Mouse (Mus musculus): ENCODE results near the gene Rbm47. TPM values are rescaled to one million over a fixed set of nuclear protein-coding genes. Genes with fewer than 3 reads are reported as not detected.

The Rbm47 gene
- polyA plus RNA-seq (2016; fragmentation: Nextera tagmentation; extraction: Ambion mirVana): 1.1 TPM in 2 replicates

DNA sequence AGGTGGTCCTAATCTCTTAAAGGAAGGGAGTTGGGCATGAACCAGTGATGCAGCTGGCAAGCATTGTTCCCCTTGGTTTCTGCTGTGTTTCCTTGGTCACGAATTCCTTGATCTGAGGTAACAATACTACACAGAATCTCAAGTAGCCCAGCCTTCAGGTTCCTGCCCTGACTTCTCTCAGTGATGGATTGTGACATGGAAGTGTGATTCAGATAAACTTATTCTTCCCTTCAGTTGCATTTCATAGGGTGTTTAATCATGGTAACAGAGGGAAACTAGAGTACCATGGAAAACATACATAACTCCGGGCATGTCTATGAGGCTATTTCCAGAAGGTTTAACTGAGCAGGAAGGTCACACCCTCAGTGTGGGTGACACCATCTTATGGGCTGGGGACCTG lies at the start of gene Rbm47:
TSS of gene Rbm47 (minus strand) at position 101 of the 400 bp plus-strand sequence.
- Histone ChIP-seq H3K36me3 (no peaks in the 10 kb centered on the region), H3K27ac (no peak within 1 kb of the TSS), H3K27me3 (ENCODE audit: low read depth, poor library complexity, severe bottlenecking) (no peaks in the 10 kb centered on the region), H3K4me1 (no peaks in the 10 kb centered on the region; the same call in 1 of the 2 replicates), H3K4me3 (no peak within 1 kb of the TSS), H3K9me3 (replicated peaks) (no peaks in the 10 kb centered on the region)
- no peak for DNase-seq (ENCODE audit: low spot score)
- 90% methylated on average over 2 of the region's 2 CpGs for WGBS

DNA sequence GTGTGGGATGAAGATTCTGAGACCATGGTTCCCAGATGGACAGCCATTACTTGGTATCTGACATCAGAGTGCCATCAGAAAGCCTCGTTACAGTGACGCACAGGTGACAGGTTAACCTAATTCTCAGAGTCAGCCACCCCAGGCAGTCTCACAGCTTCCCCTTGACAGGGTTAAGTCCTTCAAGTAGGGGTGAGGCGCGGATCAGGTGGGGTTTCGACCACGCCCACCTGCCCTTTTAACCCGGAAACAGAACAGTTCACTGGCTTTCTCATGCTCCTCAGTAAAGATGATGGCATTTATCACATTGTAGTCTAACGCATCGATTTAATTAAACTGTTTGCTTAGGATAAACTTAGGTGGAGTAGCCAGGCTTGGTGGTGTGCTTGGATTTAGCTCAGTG lies 47.7 kb upstream of the Rbm47 start:
- H3K4me1 ChIP-seq: peaks cover 14% of the 10 kb centered on the region
- no peaks in the 10 kb centered on the region for H3K9me3 ChIP-seq (replicated peaks)
- H3K27me3 ChIP-seq (ENCODE audit: low read depth, poor library complexity, severe bottlenecking): no peaks in the 10 kb centered on the region
- whole genome bisulfite sequencing: 82% methylated on average over 9 of the region's 9 CpGs
- no peak for DNase-seq (ENCODE audit: low spot score)
- H3K4me3 ChIP-seq: no peak overlapping the region
- H3K36me3 ChIP-seq: no peaks in the 10 kb centered on the region
- no peak overlapping the region for H3K27ac ChIP-seq

DNA sequence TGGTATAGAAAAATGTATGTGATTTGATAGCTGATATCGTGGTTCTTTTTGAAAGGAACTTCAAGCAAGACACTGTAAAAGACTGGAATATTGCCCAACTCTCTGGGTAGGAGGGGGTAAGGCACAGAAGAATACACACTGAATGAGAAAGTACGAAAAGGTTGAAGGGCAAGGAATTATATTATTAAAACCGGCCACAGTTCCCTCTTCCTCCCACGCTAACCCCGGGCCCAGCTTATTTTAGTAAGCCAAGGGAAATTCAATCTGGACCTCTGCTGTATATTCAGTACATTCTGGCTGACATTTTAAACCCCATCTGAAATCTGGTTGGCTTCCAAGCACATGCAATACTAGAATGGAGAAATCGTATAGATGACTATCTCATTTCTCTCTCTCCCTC lies 46.8 kb upstream of the Rbm47 start:
- Histone ChIP-seq H3K27me3 (ENCODE audit: low read depth, poor library complexity, severe bottlenecking) (no peaks in the 10 kb centered on the region), H3K9me3 (replicated peaks) (no peaks in the 10 kb centered on the region), H3K27ac (no peak overlapping the region), H3K4me1 (peaks cover 14% of the 10 kb centered on the region), H3K36me3 (no peaks in the 10 kb centered on the region), H3K4me3 (no peak overlapping the region)
- DNase-seq (ENCODE audit: low spot score): no peak
- 84% methylated on average over 6 of the region's 6 CpGs for WGBS

DNA sequence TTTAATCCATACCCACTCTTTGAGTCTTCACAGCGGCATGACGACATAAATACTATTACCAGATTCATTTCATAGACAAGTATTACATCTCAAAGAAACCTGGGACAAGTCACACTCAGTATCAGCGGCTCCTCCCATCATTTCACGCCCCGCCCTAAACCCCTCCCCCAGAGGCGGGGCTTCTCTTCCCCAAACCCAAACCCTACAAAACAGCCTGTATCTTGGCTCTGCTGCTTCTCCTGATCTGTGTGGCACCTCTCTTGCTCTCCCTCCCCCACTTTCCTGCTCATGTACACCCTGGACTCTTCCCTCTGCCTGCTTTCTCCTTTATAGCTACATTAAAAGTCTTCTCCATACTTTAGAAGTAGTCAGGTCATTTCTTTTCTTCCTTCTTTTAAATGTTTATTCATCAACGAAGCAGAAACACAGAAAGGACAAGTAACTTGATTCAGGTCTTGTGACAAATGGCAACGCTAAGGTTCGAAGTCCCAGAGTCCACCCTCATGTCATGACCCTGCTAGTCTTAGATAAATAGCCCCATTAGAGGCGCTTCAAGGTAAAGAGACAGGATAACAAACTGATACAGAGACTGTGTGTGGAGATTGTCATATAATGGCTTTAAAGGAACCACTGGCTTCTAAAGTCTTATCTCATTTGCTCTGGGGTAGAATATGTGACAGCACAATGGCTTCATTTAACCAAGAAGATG lies 42.8 kb upstream of the Rbm47 start:
- no peak overlapping the region for H3K27ac ChIP-seq
- no peaks in the 10 kb centered on the region for H3K9me3 ChIP-seq (replicated peaks)
- H3K36me3 ChIP-seq: no peaks in the 10 kb centered on the region
- DNase-seq (ENCODE audit: low spot score): no peak
- no peaks in the 10 kb centered on the region for H3K27me3 ChIP-seq (ENCODE audit: low read depth, poor library complexity, severe bottlenecking)
- no peak overlapping the region for H3K4me3 ChIP-seq
- WGBS: 52% methylated on average over 10 of the region's 10 CpGs
- peaks cover 14% of the 10 kb centered on the region for H3K4me1 ChIP-seq

DNA sequence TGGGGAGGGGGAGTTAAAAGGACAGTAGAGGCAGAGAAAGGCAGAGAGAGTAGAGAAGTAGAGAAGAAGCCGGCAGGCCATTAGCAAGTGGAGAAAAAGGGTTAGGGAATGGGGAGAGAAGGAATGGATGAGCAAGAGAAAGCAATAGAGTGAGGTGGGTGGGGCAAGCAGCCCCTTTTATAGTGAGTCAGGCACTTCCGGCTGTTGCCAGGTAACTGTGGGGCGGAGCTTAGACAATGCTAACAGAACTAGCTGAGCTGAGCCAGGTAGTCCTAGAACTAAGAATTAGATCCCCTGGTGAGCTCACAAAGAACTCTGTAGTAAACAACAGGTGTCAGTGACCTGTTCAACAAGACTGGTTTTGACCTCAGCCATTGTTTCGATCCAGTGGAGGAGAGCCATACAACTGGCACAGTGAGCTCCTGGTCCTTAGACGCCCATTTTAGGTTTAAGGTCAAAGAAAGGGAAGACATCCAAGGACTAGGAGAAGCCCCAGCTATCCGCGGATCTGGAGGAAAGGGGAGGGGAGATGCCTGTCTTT lies 41.5 kb upstream of the Rbm47 start:
- H3K36me3 ChIP-seq: no peaks in the 10 kb centered on the region
- DNase-seq (ENCODE audit: low spot score): no peak
- no peaks in the 10 kb centered on the region for H3K9me3 ChIP-seq (replicated peaks)
- peaks cover 11% of the 10 kb centered on the region for H3K4me1 ChIP-seq
- no peaks in the 10 kb centered on the region for H3K27me3 ChIP-seq (ENCODE audit: low read depth, poor library complexity, severe bottlenecking)
- WGBS: 67% methylated on average over 7 of the region's 7 CpGs
- no peak overlapping the region for H3K4me3 ChIP-seq
- H3K27ac ChIP-seq: no peak overlapping the region

DNA sequence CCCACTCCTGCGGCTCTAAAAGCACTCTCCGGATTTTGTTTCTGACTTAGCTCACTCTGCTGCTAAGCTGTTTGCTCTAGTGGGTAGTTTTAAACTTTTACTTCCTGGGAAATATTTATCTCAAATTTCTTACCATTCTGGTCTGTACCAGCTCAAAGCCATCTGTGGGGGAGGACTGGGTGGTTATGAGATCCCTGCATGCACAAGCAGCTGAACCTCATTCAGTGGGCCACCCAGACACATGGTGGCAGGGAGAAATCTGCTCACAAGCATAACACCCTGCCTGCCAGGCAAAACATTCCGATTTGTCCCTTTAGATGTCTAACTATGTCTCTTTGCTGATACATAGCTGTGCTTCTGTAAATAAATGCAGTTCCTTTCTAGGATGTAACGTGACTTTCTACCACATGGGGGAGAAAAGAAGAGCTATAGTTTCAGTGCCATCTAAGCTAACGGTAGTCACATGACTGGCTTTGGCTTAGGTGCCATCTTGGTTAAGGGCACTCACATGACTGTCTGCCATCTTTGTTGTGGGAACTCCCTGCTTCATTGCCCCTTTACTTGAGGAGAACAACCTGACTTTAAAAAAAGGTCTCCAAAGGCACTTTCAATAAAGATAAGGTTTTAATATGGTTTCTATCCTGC lies 36.7 kb upstream of the Rbm47 start:
- no peaks in the 10 kb centered on the region for H3K4me1 ChIP-seq
- 86% methylated on average over 5 of the region's 5 CpGs for WGBS
- DNase-seq (ENCODE audit: low spot score): no peak
- no peak overlapping the region for H3K27ac ChIP-seq
- no peak overlapping the region for H3K4me3 ChIP-seq
- H3K36me3 ChIP-seq: no peaks in the 10 kb centered on the region
- no peaks in the 10 kb centered on the region for H3K27me3 ChIP-seq (ENCODE audit: low read depth, poor library complexity, severe bottlenecking)
- H3K9me3 ChIP-seq (replicated peaks): no peaks in the 10 kb centered on the region

DNA sequence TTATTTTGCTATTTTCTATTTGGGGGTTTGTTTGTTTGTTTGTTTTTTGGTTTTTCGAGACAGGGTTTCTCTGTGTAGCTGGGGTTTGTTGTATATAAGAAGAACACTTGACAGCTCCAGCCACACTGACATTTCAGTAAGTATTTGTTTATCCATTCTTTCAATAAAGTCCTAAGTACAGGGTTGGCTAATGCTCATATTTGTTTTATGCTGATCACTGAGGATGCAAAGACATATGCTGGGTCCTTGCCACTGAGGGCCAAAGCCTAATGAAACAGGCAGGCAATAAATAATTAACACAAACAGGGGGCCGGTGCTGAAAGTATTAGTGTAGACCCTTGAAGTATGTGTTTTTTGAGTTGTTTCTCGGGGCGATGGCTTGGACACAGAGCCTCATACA lies 32.0 kb upstream of the Rbm47 start:
- no peak overlapping the region for H3K4me3 ChIP-seq
- WGBS: 81% methylated on average over 4 of the region's 4 CpGs
- no peak for DNase-seq (ENCODE audit: low spot score)
- H3K27ac ChIP-seq: no peak overlapping the region
- H3K4me1 ChIP-seq: no peaks in the 10 kb centered on the region
- no peaks in the 10 kb centered on the region for H3K27me3 ChIP-seq (ENCODE audit: low read depth, poor library complexity, severe bottlenecking)
- H3K36me3 ChIP-seq: no peaks in the 10 kb centered on the region
- H3K9me3 ChIP-seq (replicated peaks): no peaks in the 10 kb centered on the region

DNA sequence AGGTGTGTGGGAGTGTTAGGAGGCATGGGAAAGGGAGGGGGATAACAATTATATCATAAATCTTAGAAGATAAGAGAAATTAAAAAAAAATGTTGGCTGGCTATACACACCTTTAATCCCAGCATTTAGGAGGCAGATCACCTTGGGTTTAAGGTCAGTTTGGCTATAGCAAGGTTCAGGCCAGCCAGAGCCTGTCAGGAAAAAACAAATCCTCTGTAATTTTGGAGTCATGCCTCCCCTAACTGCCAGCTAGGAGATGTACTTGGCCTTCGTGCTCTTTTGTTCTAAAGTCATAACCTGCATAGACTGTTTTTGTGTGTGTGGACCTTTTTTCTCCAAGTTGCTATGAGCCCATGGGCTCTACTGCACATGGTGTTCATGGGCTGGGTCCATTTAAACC lies 30.5 kb upstream of the Rbm47 start:
- Histone ChIP-seq H3K27me3 (ENCODE audit: low read depth, poor library complexity, severe bottlenecking) (no peaks in the 10 kb centered on the region), H3K27ac (no peak overlapping the region), H3K36me3 (no peaks in the 10 kb centered on the region), H3K4me1 (no peaks in the 10 kb centered on the region), H3K4me3 (no peak overlapping the region), H3K9me3 (replicated peaks) (no peaks in the 10 kb centered on the region)
- WGBS: 90% methylated on average over 1 of the region's 1 CpGs
- no peak for DNase-seq (ENCODE audit: low spot score)

DNA sequence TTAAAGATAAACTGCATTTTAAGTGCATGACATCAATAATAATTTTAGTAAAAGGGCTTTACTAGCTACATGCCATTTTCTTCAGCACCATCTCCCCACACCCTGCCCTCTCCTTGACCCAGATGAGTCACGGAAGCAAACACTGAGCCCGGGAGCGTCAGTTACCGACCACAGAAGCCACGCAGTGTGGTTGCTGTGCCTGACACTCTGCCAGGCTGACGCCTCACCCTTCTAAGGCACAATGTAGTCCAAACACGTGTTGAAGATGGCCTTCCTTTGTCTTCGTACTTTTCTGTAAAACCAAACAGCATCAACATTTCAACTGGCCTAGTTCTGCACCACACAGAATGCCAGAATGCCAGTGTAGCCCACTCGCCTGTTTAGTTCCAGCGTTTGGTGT lies 27.1 kb upstream of the Rbm47 start:
- H3K9me3 ChIP-seq (replicated peaks): no peaks in the 10 kb centered on the region
- H3K36me3 ChIP-seq: no peaks in the 10 kb centered on the region
- DNase-seq (ENCODE audit: low spot score): no peak
- H3K27me3 ChIP-seq (ENCODE audit: low read depth, poor library complexity, severe bottlenecking): no peaks in the 10 kb centered on the region
- no peak overlapping the region for H3K4me3 ChIP-seq
- 84% methylated on average over 10 of the region's 10 CpGs for WGBS
- no peaks in the 10 kb centered on the region for H3K4me1 ChIP-seq
- H3K27ac ChIP-seq: no peak overlapping the region

DNA sequence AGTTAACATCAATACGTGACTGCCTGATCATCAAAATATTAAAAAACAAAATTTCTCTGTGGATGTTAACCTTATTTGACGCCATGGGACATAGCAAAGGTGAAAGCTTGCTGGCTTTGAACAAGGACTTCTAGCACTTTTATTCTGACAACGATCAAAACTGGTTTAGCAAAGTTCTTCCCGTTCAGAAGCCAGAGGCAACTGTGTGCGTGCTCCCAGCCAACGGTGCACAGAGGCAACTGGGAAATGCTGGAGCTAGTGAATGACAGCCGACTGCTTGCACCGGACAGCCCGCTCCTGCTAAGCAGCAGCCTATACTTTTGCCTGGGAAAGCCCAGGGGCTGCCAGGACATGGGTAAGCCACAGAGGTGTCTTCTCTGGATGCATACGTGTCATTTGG lies 22.4 kb upstream of the Rbm47 start:
- Histone ChIP-seq H3K27me3 (ENCODE audit: low read depth, poor library complexity, severe bottlenecking) (no peaks in the 10 kb centered on the region), H3K27ac (no peak overlapping the region), H3K9me3 (replicated peaks) (no peaks in the 10 kb centered on the region), H3K36me3 (no peaks in the 10 kb centered on the region), H3K4me1 (no peaks in the 10 kb centered on the region), H3K4me3 (no peak overlapping the region)
- 88% methylated on average over 10 of the region's 10 CpGs for WGBS
- DNase-seq (ENCODE audit: low spot score): no peak

DNA sequence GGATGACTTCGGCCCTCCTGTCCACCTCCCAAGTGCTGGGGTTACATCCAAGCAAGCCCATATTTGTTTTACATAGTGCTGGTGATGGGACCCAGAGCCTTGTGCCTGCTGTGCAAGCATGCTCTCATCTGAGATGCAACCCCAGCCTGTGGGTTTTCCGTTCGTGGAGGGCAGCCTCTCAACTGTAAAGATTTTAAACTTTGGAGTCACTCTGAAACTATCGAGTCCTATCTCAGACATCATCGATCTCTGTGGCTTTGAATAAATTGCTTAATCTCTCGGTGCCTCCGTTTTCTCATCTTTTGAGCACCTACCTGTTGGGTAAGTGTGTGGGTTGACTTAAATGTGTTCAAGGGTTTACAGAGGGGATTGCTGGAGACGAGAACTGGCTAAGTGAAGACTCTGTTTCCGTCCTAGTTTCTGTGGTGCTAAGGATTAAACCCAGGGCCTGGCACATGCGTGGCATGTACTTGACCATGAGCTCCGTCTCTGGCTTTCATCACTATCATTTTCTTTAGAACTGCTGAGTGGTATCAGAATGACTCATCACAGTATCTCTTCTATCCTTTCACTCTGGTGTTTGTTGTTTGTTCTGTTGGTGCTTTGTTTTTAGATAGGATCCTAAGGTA lies 20.4 kb upstream of the Rbm47 start:
- DNase-seq (ENCODE audit: low spot score): no peak
- H3K27me3 ChIP-seq (ENCODE audit: low read depth, poor library complexity, severe bottlenecking): no peaks in the 10 kb centered on the region
- H3K4me1 ChIP-seq: no peaks in the 10 kb centered on the region
- WGBS: 92% methylated on average over 11 of the region's 11 CpGs
- H3K36me3 ChIP-seq: no peaks in the 10 kb centered on the region
- H3K4me3 ChIP-seq: no peak overlapping the region
- H3K9me3 ChIP-seq (replicated peaks): no peaks in the 10 kb centered on the region
- no peak overlapping the region for H3K27ac ChIP-seq

DNA sequence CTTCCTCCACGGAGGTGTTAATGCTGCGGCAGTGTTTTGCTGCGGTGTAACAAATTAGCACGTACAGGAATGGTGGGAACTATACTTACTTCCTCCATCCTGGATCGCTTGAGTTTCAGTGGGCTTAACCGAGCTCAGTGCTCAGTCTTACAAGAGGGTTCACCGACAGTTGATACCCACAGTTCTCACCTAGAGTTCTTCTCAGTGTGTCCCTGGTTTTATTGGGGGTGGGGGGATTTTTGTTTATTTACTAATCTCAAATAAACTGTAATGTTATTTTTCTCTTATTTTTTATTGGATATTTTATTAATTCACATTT lies 18.2 kb upstream of the Rbm47 start:
- Histone ChIP-seq H3K4me1 (no peaks in the 10 kb centered on the region), H3K9me3 (replicated peaks) (no peaks in the 10 kb centered on the region), H3K4me3 (no peak overlapping the region), H3K27ac (no peak overlapping the region), H3K36me3 (no peaks in the 10 kb centered on the region), H3K27me3 (ENCODE audit: low read depth, poor library complexity, severe bottlenecking) (no peaks in the 10 kb centered on the region)
- no peak for DNase-seq (ENCODE audit: low spot score)
- 81% methylated on average over 7 of the region's 7 CpGs for WGBS

DNA sequence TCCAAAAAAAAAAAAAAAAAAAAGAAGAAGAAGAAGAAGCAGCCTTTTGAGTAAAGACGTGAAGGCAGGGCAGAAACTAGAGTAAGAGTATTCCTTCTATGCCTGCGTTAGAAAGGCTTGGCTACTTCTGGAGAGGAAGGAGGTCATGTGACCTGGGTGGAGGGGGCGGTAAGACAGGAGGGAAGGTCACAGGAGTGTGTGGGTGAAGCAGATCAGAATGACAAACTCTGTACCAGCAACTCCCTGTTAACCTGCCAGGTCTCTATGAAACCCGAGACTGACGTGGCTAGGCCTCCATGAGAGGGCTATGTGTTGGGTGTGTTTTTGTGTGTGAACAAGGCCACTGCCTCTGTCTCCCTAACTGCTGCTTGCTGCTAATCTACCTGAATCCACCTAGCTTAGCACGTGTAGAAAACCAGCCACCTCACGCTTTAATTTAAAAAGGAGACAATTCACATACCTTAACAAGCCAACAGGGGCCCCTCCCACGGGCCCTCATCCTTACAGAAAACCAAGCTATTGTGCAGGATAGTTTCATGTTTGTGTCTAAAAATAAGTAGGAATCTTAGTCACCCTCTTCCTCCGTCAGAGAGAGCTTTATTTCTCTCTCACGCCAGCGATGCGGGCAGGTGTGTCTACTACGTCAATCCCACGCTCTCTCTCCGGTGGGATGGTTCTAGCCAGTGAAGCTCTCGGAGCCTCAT lies 17.7 kb upstream of the Rbm47 start:
- 80% methylated on average over 16 of the region's 16 CpGs for WGBS
- Histone ChIP-seq H3K9me3 (replicated peaks) (no peaks in the 10 kb centered on the region), H3K27me3 (ENCODE audit: low read depth, poor library complexity, severe bottlenecking) (no peaks in the 10 kb centered on the region), H3K36me3 (no peaks in the 10 kb centered on the region), H3K4me1 (no peaks in the 10 kb centered on the region), H3K4me3 (no peak overlapping the region), H3K27ac (no peak overlapping the region)
- DNase-seq (ENCODE audit: low spot score): no peak

All from limb, embryonic 10.5 days (tissue).